Mouse (Mus musculus): ENCODE results near the gene Acadsb.

The Acadsb gene

DNA sequence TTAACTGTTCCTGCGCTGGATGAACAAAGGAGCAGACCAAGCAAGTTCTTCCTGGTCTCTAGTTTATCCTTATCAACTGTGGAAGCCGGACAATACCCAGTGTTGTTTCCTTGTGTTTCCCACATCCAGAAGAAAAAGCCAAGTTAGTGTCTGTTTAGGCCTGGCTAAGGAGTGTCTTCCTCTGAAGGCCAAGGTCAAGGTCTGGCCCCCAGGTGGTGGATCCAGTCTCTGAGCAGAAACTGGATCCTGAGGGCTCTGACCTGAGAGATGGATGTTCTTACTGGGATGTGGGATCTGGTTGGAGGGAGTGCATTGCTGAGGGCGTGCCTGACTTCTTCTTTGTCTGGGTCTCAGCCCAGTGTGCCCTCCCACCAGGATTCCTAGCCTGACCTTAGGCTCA is 55.3 kb downstream of the Acadsb start:
- no peak for DNase-seq

DNA sequence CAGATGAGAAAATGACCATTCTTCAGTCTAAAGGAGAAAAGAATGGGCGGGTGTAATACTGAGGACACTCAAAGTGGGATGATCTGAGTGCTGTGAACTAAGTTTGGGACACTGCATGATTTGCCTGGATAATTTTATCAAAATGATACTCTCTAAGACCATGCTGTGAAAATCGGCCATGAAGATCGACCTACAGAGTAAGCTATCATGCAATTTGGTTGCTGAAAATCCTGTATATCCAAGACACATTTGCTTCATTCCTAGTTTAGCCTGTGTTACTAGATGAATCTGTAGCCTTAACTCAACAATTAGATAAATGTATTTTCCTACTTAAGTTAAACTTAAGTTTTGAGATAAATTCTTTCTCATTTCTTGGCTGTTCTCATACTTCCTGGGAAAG is 56.9 kb downstream of the Acadsb start:
- no peak for DNase-seq

DNA sequence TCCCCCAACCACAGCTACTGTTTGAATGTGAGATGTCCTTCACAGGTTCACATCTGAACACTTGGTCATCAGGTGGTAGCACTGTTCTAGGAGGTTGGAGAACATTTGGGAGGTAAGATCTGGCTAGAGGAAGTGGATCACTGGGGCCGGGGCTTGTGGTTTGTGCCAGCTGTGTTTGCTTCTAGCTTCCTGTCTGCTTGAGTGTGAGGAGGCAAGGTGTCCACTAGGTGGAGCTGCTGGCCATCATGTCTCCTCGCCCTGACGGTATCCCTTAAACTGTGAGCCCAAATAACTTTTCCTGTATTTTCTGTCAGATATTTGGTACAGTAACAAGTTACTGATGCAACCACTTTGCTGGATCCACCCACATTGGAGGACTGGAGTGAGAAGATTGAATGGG is 59.1 kb downstream of the Acadsb start:
- DNase-seq, result no peak

DNA sequence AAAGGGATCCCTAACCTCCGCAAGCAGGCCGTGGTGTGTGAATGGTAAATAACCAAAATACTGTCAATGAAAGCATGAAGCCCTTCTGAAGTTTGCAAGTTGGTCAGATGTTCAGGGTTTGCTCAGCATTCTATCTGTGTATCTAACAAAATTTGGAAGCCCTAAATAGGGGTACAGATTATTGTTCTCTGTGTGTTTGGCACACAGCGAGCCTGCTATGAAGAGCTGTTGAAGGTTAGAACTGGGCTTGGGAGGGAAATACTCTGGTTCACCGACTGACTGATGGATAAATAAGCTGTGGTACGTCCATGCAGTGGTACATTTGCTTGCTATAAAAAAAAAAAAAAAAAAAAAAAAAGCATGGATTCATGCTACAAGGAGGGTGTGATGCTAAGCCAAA is 61.1 kb downstream of the Acadsb start:
- no peak for DNase-seq

DNA sequence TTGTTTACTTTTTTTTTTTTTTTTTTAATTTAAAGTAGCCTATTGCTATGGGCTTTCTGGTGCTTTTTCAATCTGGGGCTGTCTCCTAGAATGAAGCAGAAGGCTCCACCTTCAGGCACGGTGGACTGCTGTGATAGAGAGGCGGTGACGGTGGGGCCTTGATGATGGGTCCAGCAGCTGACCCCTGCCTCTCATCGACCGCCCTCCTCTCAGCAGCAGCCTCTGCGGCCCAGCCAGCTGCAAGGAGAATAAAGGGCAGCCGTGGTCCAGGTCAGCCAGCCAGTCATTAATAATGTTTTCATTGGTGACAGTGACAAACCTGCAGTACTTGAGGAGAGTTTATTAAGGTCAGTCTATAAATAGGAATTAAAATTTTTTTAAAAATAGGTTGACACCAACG is 66.7 kb downstream of the Acadsb start:
- DNase-seq, result no peak

DNA sequence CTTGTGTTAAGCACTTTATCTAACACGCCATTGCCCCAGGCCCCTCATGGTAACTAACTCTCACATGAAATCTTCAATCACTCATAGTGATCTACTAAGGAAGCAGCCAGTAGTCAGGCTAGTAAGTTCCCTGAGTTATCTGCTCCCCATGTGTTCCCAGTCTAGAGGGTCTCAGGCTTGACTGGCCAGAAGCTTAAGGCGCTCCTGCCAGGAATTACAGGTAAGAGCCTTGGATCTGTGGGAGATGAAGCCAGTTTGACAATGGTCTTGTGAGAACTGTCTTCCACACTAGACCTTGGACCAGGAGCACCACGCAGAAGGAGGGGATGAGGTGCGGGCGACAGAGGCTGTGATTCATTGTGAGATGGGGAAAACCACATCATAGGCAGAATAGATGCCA is 68.0 kb downstream of the Acadsb start:
- DNase-seq, result no peak
